Mouse (Mus musculus): ENCODE measurements around the gene Pgbd5. TPM values are rescaled to one million over a fixed set of nuclear protein-coding genes. Genes with fewer than 3 reads are reported as not detected.
A peak's percentile ranks its signal among the peaks of the same experiment; 100 is the strongest.

The Pgbd5 gene
- polyA plus RNA-seq, 1 experiment from 2014 or later, result 0.93 TPM

GRCm38 (mm10) chr8:124361773-124362427 lies 77.6 kb downstream of the Pgbd5 start:
- no peaks in the 10 kb centered on the region for H3K9me3 ChIP-seq (replicated peaks)
- H3K9ac ChIP-seq, result no peak overlapping the region
- WGBS, result 82% methylated on average over 11 of the region's 11 CpGs
- no peak overlapping the region for H3K27ac ChIP-seq
- no peak overlapping the region for H3K4me3 ChIP-seq (replicated peaks)
- H3K4me1 ChIP-seq, result no peaks in the 10 kb centered on the region
- ATAC-seq (replicated peaks; ENCODE audit: low FRiP score), result no peak
- H3K36me3 ChIP-seq, result no peaks in the 10 kb centered on the region
- no peak overlapping the region for H3K4me2 ChIP-seq
- H3K27me3 ChIP-seq, result no peaks in the 10 kb centered on the region

GRCm38 (mm10) chr8:124360911-124361310 lies 78.5 kb downstream of the Pgbd5 start:
- 75% methylated on average over 3 of the region's 3 CpGs for WGBS
- no peaks in the 10 kb centered on the region for H3K27me3 ChIP-seq
- no peak overlapping the region for H3K27ac ChIP-seq
- ATAC-seq (replicated peaks; ENCODE audit: low FRiP score), result no peak
- H3K9me3 ChIP-seq (replicated peaks), result no peaks in the 10 kb centered on the region
- no peak overlapping the region for H3K9ac ChIP-seq
- H3K4me2 ChIP-seq, result no peak overlapping the region
- H3K4me3 ChIP-seq (replicated peaks), result no peak overlapping the region
- H3K36me3 ChIP-seq, result no peaks in the 10 kb centered on the region
- no peaks in the 10 kb centered on the region for H3K4me1 ChIP-seq

DNA sequence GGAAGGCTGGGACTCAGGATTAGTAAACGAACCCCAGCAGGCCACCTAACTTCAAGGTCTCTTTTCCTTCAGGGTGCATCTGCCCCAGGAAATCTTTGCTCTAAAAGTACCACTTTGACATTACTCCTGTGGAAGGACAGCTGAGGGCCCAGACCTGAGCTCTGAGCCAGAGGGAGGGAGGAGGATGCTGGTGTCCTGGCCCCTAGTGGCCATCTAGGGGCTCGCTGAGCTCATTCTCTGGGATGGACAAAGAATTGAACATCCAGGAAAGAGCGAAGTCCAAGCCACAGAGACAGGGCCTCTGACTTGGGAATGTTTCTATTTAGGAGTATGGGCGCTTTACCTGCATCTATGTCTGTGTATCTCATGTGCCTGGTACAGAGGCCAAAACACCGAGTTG lies 87.8 kb downstream of the Pgbd5 start:
- Histone ChIP-seq H3K36me3 (no peaks in the 10 kb centered on the region), H3K27ac (no peak overlapping the region), H3K9ac (no peak overlapping the region), H3K27me3 (no peaks in the 10 kb centered on the region), H3K4me3 (replicated peaks) (no peak overlapping the region), H3K4me2 (no peak overlapping the region), H3K4me1 (peaks cover 9% of the 10 kb centered on the region), H3K9me3 (replicated peaks) (no peaks in the 10 kb centered on the region)
- WGBS, result 65% methylated on average over 5 of the region's 5 CpGs
- no peak for ATAC-seq (replicated peaks; ENCODE audit: low FRiP score)

GRCm38 (mm10) chr8:124349663-124350062 lies 89.8 kb downstream of the Pgbd5 start:
- H3K4me1 ChIP-seq, result peaks cover 9% of the 10 kb centered on the region
- peaks cover 14% of the 10 kb centered on the region; the same call in 1 of the 2 replicates for H3K36me3 ChIP-seq
- WGBS, result 34% methylated on average over 7 of the region's 7 CpGs
- H3K27me3 ChIP-seq, result no peaks in the 10 kb centered on the region
- H3K27ac ChIP-seq, result no peak overlapping the region
- 0 out of 2 replicates have a peak, but pooled peaks have one; percentile 31 for ATAC-seq (replicated peaks; ENCODE audit: low FRiP score)
- no peak overlapping the region for H3K9ac ChIP-seq
- H3K4me2 ChIP-seq, result no peak overlapping the region
- H3K4me3 ChIP-seq (replicated peaks), result no peak overlapping the region
- no peaks in the 10 kb centered on the region for H3K9me3 ChIP-seq (replicated peaks)

GRCm38 (mm10) chr8:124348087-124348486 lies 91.4 kb downstream of the Pgbd5 start:
- WGBS, result 48% methylated on average over 1 of the region's 1 CpGs
- H3K4me3 ChIP-seq (replicated peaks), result no peak overlapping the region
- no peak overlapping the region for H3K9ac ChIP-seq
- no peaks in the 10 kb centered on the region for H3K27me3 ChIP-seq
- H3K4me1 ChIP-seq, result peaks cover 9% of the 10 kb centered on the region
- H3K36me3 ChIP-seq, result peaks cover 28% of the 10 kb centered on the region
- H3K4me2 ChIP-seq, result no peak overlapping the region
- H3K9me3 ChIP-seq (replicated peaks), result no peaks in the 10 kb centered on the region
- H3K27ac ChIP-seq, result peak overlapping the region; percentile 29; the same call in 1 of the 2 replicates
- ATAC-seq (replicated peaks; ENCODE audit: low FRiP score), result no peak; the same call in 1 of the 2 replicates

DNA sequence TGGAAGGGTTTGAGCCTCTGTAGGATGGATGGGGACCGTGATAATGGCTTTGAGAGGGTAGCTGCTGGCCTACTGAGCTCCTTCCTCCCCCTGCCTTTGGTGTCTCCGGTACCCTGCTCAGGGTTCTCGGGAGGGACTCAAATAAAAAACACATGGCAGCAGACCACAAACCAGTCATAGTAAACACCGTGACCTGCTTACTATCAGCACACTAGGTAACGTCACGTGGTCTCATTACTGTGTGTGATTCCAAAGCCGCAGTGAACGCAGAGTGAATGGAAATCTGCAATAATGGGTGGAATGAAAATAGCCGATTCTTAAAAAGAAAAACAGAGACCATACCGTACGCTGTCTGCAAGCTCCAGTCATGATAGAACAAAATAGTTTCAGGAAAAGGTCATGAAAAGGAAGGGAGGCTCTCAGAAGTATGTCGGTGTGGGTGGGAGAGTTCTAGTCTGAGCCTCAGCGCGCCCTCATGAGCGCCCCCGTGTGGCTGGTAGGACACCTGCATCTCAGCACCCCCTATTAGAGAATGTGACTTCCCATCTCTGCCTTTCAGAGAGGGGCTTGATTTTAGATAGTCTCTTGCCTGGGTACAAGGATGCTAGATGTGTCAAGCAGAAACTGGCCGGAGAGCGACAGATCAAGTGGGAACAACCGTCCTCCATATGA lies 92.5 kb downstream of the Pgbd5 start:
- no peak overlapping the region for H3K27ac ChIP-seq
- H3K4me2 ChIP-seq, result no peak overlapping the region
- H3K36me3 ChIP-seq, result peaks cover 39% of the 10 kb centered on the region

GRCm38 (mm10) chr8:124345098-124345497 lies 94.4 kb downstream of the Pgbd5 start:
- no peaks in the 10 kb centered on the region for H3K27me3 ChIP-seq
- no peak for ATAC-seq (replicated peaks; ENCODE audit: low FRiP score)
- H3K27ac ChIP-seq, result no peak overlapping the region
- no peak overlapping the region for H3K9ac ChIP-seq
- H3K36me3 ChIP-seq, result peaks cover 53% of the 10 kb centered on the region
- no peak overlapping the region for H3K4me3 ChIP-seq (replicated peaks)
- no peaks in the 10 kb centered on the region for H3K9me3 ChIP-seq (replicated peaks)
- peaks cover 25% of the 10 kb centered on the region for H3K4me1 ChIP-seq
- WGBS, result 84% methylated on average over 10 of the region's 10 CpGs
- no peak overlapping the region for H3K4me2 ChIP-seq

More for the DNA sequence above, 92.5 kb downstream of the Pgbd5 start:
- WGBS, result 46% methylated on average over 19 of the region's 19 CpGs
- Histone ChIP-seq H3K9ac (no peak overlapping the region), H3K27me3 (no peaks in the 10 kb centered on the region), H3K4me3 (replicated peaks) (no peak overlapping the region), H3K9me3 (replicated peaks) (no peaks in the 10 kb centered on the region), H3K4me1 (peaks cover 11% of the 10 kb centered on the region)
- 0 out of 2 replicates have a peak, but pooled peaks have one; percentile 34 for ATAC-seq (replicated peaks; ENCODE audit: low FRiP score)

GRCm38 (mm10) chr8:124343991-124344390 lies 95.5 kb downstream of the Pgbd5 start:
- H3K4me2 ChIP-seq, result no peak overlapping the region
- H3K9me3 ChIP-seq (replicated peaks), result no peaks in the 10 kb centered on the region
- peaks cover 56% of the 10 kb centered on the region for H3K36me3 ChIP-seq
- H3K27ac ChIP-seq, result no peak overlapping the region
- H3K27me3 ChIP-seq, result no peaks in the 10 kb centered on the region
- 88% methylated on average over 12 of the region's 12 CpGs for WGBS
- no peak overlapping the region for H3K4me3 ChIP-seq (replicated peaks)
- no peak for ATAC-seq (replicated peaks; ENCODE audit: low FRiP score)
- H3K4me1 ChIP-seq, result peaks cover 30% of the 10 kb centered on the region
- no peak overlapping the region for H3K9ac ChIP-seq

DNA sequence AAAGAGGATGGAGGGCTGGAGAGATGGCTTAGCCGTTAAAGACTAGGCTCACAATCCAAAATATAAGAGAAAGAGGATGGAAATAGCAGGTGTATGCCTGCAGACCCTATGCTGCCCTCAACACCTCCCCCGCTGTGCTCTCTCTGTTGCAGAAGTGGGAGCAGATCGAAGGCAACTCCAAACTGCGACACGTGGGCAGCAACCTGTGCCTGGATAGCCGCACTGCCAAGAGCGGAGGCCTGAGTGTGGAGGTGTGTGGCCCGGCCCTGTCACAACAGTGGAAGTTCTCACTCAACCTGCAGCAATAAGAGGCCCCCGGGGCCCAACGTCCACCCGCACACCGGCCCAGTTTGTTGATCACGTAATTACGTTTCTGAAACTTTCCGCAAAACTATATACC lies 96.3 kb downstream of the Pgbd5 start:
- H3K4me2 ChIP-seq, result no peak overlapping the region
- WGBS, result 93% methylated on average over 15 of the region's 15 CpGs
- H3K27ac ChIP-seq, result no peak overlapping the region
- no peak overlapping the region for H3K4me3 ChIP-seq (replicated peaks)
- no peaks in the 10 kb centered on the region for H3K27me3 ChIP-seq
- H3K9me3 ChIP-seq (replicated peaks), result no peaks in the 10 kb centered on the region
- no peak overlapping the region for H3K9ac ChIP-seq
- peaks cover 64% of the 10 kb centered on the region for H3K36me3 ChIP-seq
- ATAC-seq (replicated peaks; ENCODE audit: low FRiP score), result no peak
- H3K4me1 ChIP-seq, result peaks cover 30% of the 10 kb centered on the region

DNA sequence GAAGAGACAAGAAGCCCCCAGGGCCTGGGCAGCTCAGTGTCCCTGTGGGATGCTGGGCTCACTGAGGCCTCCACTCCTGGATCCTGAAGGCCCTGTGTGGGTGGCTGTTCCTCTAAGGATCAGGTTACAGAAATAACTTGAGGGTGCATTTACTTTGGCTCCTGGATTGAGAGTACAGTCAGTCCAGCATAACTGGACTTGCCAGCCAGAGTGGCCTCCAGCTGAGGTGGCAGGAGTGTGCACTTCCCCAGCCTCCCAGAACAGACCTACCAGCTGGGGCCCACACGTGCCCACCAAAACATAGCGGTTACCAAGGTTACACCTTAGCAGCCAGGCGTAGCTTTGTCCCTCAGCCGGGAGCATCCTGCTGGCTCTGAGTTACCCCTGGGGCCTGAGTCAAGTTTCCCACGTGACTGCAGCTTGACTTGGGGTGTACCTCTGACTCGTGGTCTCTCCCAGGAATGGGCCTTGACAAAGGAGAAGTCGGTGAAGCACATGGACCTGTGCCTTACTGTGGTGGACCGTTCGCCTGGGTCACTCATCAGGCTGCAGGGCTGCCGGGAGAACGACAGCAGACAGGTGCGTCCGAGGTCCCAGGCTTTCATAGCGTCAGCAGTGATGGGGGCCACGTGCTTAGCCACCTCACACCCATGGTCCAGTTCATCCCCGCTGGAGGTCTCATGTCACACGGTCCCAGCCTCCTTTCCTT lies 98.9 kb downstream of the Pgbd5 start:
- Histone ChIP-seq H3K9me3 (replicated peaks) (no peaks in the 10 kb centered on the region), H3K27ac (peak overlapping the region; percentile 61), H3K4me1 (peaks cover 27% of the 10 kb centered on the region), H3K9ac (no peak overlapping the region), H3K4me2 (no peak overlapping the region), H3K36me3 (peaks cover 83% of the 10 kb centered on the region), H3K4me3 (replicated peaks) (no peak overlapping the region), H3K27me3 (no peaks in the 10 kb centered on the region)
- peak; percentile 90 for ATAC-seq (replicated peaks; ENCODE audit: low FRiP score)
- WGBS, result 58% methylated on average over 17 of the region's 17 CpGs

DNA sequence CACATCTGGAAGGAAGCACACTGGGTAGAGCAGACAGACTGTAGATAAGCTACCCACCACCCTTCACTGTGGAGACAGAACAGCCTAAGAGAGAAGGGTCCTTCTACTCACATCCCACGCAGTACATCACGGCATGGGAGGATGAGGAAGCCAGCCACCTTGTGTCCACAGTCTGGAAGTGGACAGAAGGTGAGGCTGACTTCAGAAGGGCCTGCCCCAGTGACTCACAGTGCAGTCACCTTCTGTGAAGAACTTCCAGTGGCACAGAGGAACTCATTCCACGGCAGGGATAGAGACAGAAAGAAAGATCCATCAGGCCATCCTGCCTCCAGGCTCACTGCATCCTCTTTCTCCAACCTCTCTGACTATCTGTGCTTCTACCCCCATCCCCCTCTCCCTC lies 99.7 kb downstream of the Pgbd5 start:
- Histone ChIP-seq H3K27ac (peak overlapping the region; percentile 61), H3K27me3 (no peaks in the 10 kb centered on the region), H3K9me3 (replicated peaks) (no peaks in the 10 kb centered on the region), H3K4me2 (no peak overlapping the region), H3K4me1 (peaks cover 27% of the 10 kb centered on the region), H3K36me3 (peaks cover 85% of the 10 kb centered on the region), H3K4me3 (replicated peaks) (no peak overlapping the region), H3K9ac (no peak overlapping the region)
- ATAC-seq (replicated peaks; ENCODE audit: low FRiP score), result 0 out of 2 replicates have a peak, but pooled peaks have one; percentile 12
- WGBS, result 62% methylated on average over 3 of the region's 3 CpGs

DNA sequence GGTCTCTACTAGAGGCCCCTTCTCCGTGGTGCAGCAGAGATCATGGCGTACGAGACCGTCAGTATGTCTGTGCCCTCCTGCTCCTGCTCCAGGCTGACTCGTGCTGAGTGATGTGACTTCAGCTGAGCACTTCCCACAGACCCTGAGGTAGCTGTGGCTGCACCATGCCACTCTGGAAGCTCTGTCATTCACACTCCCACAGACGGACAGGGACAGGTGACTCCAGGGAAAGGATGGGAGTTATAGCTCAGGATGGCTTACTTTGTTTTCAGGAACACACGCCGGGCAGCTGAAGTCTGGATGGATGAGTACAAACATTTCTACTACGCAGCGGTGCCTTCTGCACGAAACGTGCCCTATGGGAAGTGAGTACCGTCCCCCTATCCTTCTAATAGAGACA lies 103.2 kb downstream of the Pgbd5 start:
- H3K9ac ChIP-seq, result no peak overlapping the region
- H3K27me3 ChIP-seq, result no peaks in the 10 kb centered on the region
- ATAC-seq (replicated peaks; ENCODE audit: low FRiP score), result no peak
- H3K9me3 ChIP-seq (replicated peaks), result no peaks in the 10 kb centered on the region
- H3K27ac ChIP-seq, result no peak overlapping the region
- H3K36me3 ChIP-seq, result peaks cover 68% of the 10 kb centered on the region
- 93% methylated on average over 13 of the region's 13 CpGs for WGBS
- peaks cover 26% of the 10 kb centered on the region for H3K4me1 ChIP-seq
- no peak overlapping the region for H3K4me2 ChIP-seq
- no peak overlapping the region for H3K4me3 ChIP-seq (replicated peaks)

Measured in kidney, embryonic 15.5 days (tissue).